Mouse (Mus musculus): ENCODE results near the gene Cadm3.

GRCm38 (mm10) chr1:173391754-173392153, 24.3 kb upstream of the Cadm3 start:
- TF ChIP-seq CTCF (IDR thresholded peaks at IDR 0.05; ENCODE audit: low read depth, low read length) (no peak), POLR2A (IDR thresholded peaks at IDR 0.05; ENCODE audit: borderline replicate concordance, low read depth, low read length) (no peak)
